ENCODE assay signal across 8 mouse cellular contexts in genomic region chr6:99484884-99485216, GRCm38 (mm10). TPM values are rescaled to one million over a fixed set of nuclear protein-coding genes. Genes with fewer than 3 reads are reported as not detected.
DNase-seq lines count a peak whose midpoint lies in the region; ATAC-seq and TF ChIP-seq lines count a peak whose summit lies in the region.

No protein-coding gene starts in this region.

- H3K9ac ChIP-seq in liver, embryonic 12.5 days: no peak overlapping the region
- no peak overlapping the region for H3K9ac ChIP-seq in stomach, postnatal 0 days (ENCODE audit: low read length)

- no peak for DNase-seq in heart, embryonic 10.5 days (ENCODE audit: low spot score)
- no peak for DNase-seq in heart, postnatal 14 days
- no peak for DNase-seq in spleen, adult 2 months (ENCODE audit: low read depth in 1 of 2, low spot score in 2 of 2)
- DNase-seq in spleen, postnatal 4 days (ENCODE audit: low spot score in 2 of 2): no peak
- no peak for DNase-seq in stomach, postnatal 0 days (ENCODE audit: low spot score)
- no peak for DNase-seq in ovary, postnatal 10 days (ENCODE audit: low spot score)
- no peak for DNase-seq in cerebellum, adult 11 months

- no peak for ATAC-seq in liver, embryonic 12.5 days
- ATAC-seq in stomach, postnatal 0 days (ENCODE audit: low FRiP score, low TSS enrichment): no peak

- TF ChIP-seq POLR2A in spleen, adult 2 months (IDR thresholded peaks at IDR 0.05; ENCODE audit: low read depth, low read length): no peak

- intact Hi-C loops in heart, postnatal 14 days (cut with DNase I): loop anchor here (2.0 kb wide), 1 partner anchor 36 kb away; no protein-coding TSS in a partner anchor

- no peaks in the 10 kb centered on the region for H3K27me3 ChIP-seq in heart, embryonic 10.5 days (ENCODE audit: insufficient read depth, poor library complexity, severe bottlenecking)
- no peaks in the 10 kb centered on the region for H3K27me3 ChIP-seq in spleen, adult 2 months (ENCODE audit: control insufficient read depth, insufficient read depth, low read length)
- H3K27me3 ChIP-seq in liver, embryonic 12.5 days (replicated peaks): no peaks in the 10 kb centered on the region
- no peaks in the 10 kb centered on the region for H3K27me3 ChIP-seq in stomach, postnatal 0 days (ENCODE audit: control insufficient read depth, insufficient read depth, low read length)

- TF ChIP-seq CTCF in spleen, adult 2 months (IDR thresholded peaks at IDR 0.05; ENCODE audit: extremely low read depth, insufficient read depth, insufficient read length, insufficient replicate concordance): no peak
- no peak for TF ChIP-seq CTCF in stomach, postnatal 0 days (IDR thresholded peaks at IDR 0.05; ENCODE audit: low read depth)

- peak overlapping the region; percentile 89 for H3K27ac ChIP-seq in heart, embryonic 10.5 days
- H3K27ac ChIP-seq in spleen, adult 2 months (ENCODE audit: insufficient read depth, low read length): peak overlapping the region; percentile 5; the same call in 1 of the 2 replicates
- peak overlapping the region; percentile 75 for H3K27ac ChIP-seq in liver, embryonic 12.5 days
- peak overlapping the region; percentile 74 for H3K27ac ChIP-seq in stomach, postnatal 0 days (replicated peaks)

- no peaks in the 10 kb centered on the region for H3K9me3 ChIP-seq in heart, embryonic 10.5 days
- H3K9me3 ChIP-seq in liver, embryonic 12.5 days (replicated peaks): no peaks in the 10 kb centered on the region; the same call in 1 of the 2 replicates
- H3K9me3 ChIP-seq in stomach, postnatal 0 days (ENCODE audit: control insufficient read depth, low read length): no peaks in the 10 kb centered on the region

- H3K4me1 ChIP-seq in heart, embryonic 10.5 days: peaks cover 44% of the 10 kb centered on the region
- peaks cover 16% of the 10 kb centered on the region; the same call in 1 of the 2 replicates for H3K4me1 ChIP-seq in spleen, adult 2 months (ENCODE audit: control insufficient read depth, insufficient read depth, insufficient read length)
- H3K4me1 ChIP-seq in liver, embryonic 12.5 days: peaks cover 26% of the 10 kb centered on the region
- peaks cover 5% of the 10 kb centered on the region; the same call in 1 of the 2 replicates for H3K4me1 ChIP-seq in stomach, postnatal 0 days (replicated peaks; ENCODE audit: control insufficient read depth, insufficient read depth)

- H3K4me3 ChIP-seq in heart, embryonic 10.5 days: peak overlapping the region; percentile 32
- peak overlapping the region; percentile 41; the same call in 1 of the 2 replicates for H3K4me3 ChIP-seq in spleen, adult 2 months (ENCODE audit: extremely low read depth, insufficient read depth, insufficient read length)
- H3K4me3 ChIP-seq in liver, embryonic 12.5 days: no peak overlapping the region
- no peak overlapping the region for H3K4me3 ChIP-seq in stomach, postnatal 0 days (ENCODE audit: low read depth, low read length)

- no peaks in the 10 kb centered on the region for H3K36me3 ChIP-seq in heart, embryonic 10.5 days
- no peaks in the 10 kb centered on the region for H3K36me3 ChIP-seq in spleen, adult 2 months (ENCODE audit: control insufficient read depth, insufficient read depth, low read length)
- H3K36me3 ChIP-seq in liver, embryonic 12.5 days: no peaks in the 10 kb centered on the region
- H3K36me3 ChIP-seq in stomach, postnatal 0 days (ENCODE audit: control insufficient read depth, insufficient read depth, low read length): no peaks in the 10 kb centered on the region

- WGBS in heart, embryonic 10.5 days: 37% methylated on average over 8 of the region's 8 CpGs
- 22% methylated on average over 8 of the region's 8 CpGs for WGBS in spleen, adult 2 months
- 36% methylated on average over 8 of the region's 8 CpGs for WGBS in liver, embryonic 12.5 days (ENCODE audit: insufficient replicate concordance)
- WGBS in stomach, postnatal 0 days: 37% methylated on average over 8 of the region's 8 CpGs

- no peak for TF ChIP-seq EP300 in stomach, postnatal 0 days (optimal IDR thresholded peaks at IDR 0.05)

- H3K4me2 ChIP-seq in liver, embryonic 12.5 days: peak overlapping the region; percentile 38
- peak overlapping the region; percentile 2 for H3K4me2 ChIP-seq in stomach, postnatal 0 days (replicated peaks; ENCODE audit: low read depth)

RNA-seq across cellular contexts. Expression of gene Foxp1, which starts 37.7 kb away (rescaled TPM):
- polyA plus RNA-seq in heart, embryonic 10.5 days (2016; fragmentation: Nextera tagmentation; extraction: Ambion mirVana): 79.9 and 99.3 TPM in 2 replicates
- total RNA-seq in heart, postnatal 14 days (2021): 10 to 100 TPM; 38.5 to 53.2 TPM
- 162 and 201 TPM in 2 replicates for polyA plus RNA-seq in spleen, adult 2 months (2012; rRNA removed)
- polyA plus RNA-seq in liver, embryonic 12.5 days (2016; fragmentation: Nextera tagmentation; extraction: Ambion mirVana): 25.5 and 29.3 TPM in 2 replicates
- polyA plus RNA-seq in stomach, postnatal 0 days (2015; fragmentation: Nextera tagmentation; extraction: Ambion mirVana): 68.9 and 74.5 TPM in 2 replicates

Comparison
In these comparisons a context has a peak if more than half of its experiments do, and no peak if none do; other contexts are left out.
1. H3K27ac ChIP-seq: peak in every context shown above with its lines; median percentile 89 in heart, embryonic 10.5 days; 75 in liver, embryonic 12.5 days; 74 in stomach, postnatal 0 days; 5 in spleen, adult 2 months.
2. H3K4me3 ChIP-seq: peak in heart, embryonic 10.5 days (single experiment) and spleen, adult 2 months (single experiment); none in liver, embryonic 12.5 days (single experiment) and stomach, postnatal 0 days (single experiment).